Mouse (Mus musculus) ES-Bruce4 (cell line): ENCODE data around the gene Rnf220.

Experiments used
- CTCF ChIP-seq: IDR thresholded peaks from one replicate; pipeline ENCODE4 v1.8.1; 2011; ENCODE audit warnings: low read depth, low read length
- EP300 ChIP-seq: IDR thresholded peaks from 2 replicates; pipeline ENCODE4 v1.6.1; 2011; ENCODE audit warnings: low read depth, low read length; ENCODE audit not compliant: insufficient read depth
- POLR2A ChIP-seq: IDR thresholded peaks from one replicate; pipeline ENCODE4 v1.8.1; 2011; ENCODE audit warnings: low read length; ENCODE audit not compliant: insufficient read depth

GRCm38 (mm10) chr4:117487471-117487870 lies 9.4 kb downstream of the Rnf220 start:
- TF ChIP-seq CTCF (no peak), POLR2A (no peak), EP300 (no peak)
